ENCODE assay signal across 8 mouse cellular contexts in the genomic region with DNA sequence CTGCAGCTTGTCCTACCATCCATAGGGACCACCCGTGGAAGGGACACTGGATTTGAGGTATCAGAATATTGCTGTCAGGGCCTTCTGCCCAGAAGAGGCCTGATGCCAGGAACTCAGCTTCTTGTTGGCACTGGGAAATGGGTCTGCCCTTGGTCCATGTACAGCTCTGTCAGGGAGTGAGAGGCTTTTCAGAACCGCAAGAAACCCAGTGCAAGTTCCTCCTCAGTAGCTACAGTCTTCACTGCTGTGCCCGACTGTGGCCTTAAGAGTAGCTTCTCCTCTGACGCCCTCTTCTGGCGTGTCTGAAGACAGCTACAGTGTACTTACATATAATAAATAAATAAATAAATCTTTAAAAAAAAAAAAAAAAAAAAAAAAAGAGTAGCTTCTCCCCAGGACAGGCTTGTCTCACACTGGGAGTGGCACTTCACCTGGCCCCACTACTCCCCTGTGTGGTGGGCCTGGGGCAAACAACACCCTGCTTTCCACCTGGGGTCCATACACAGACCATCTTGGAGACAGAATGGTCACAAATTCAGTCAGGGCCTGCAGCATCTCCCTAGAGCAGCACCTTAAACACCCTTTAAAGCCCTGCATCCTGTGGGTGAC. TPM values are rescaled to one million over a fixed set of nuclear protein-coding genes. Genes with fewer than 3 reads are reported as not detected.
DNase-seq lines count a peak whose midpoint lies in the region; ATAC-seq lines count a peak whose summit lies in the region.

No protein-coding gene starts in this region.

- peaks cover 50% of the 10 kb centered on the region for H3K36me3 ChIP-seq in embryonic facial prominence, embryonic 10.5 days (replicated peaks)

- no peaks in the 10 kb centered on the region for H3K9me3 ChIP-seq in embryonic facial prominence, embryonic 10.5 days

- no peaks in the 10 kb centered on the region for H3K27me3 ChIP-seq in embryonic facial prominence, embryonic 10.5 days (replicated peaks; ENCODE audit: low read depth, poor library complexity, severe bottlenecking)

- ATAC-seq in monocyte, adult 5-6 weeks (replicated peaks; ENCODE audit: insufficient number of reproducible peaks, low FRiP score, low TSS enrichment, poor library complexity, severe bottlenecking): 0 out of 2 replicates have a peak, but pooled peaks have one; percentile 23

- H3K4me1 ChIP-seq in embryonic facial prominence, embryonic 10.5 days: peaks cover 13% of the 10 kb centered on the region

- WGBS in embryonic facial prominence, embryonic 10.5 days: 43% methylated on average over 5 of the region's 5 CpGs

- peak overlapping the region; percentile 72 for H3K27ac ChIP-seq in embryonic facial prominence, embryonic 10.5 days (replicated peaks)

- peak; percentile 67 for DNase-seq in kidney, postnatal 10 days
- no peak for DNase-seq in kidney, adult 9 months
- peak; percentile 43 for DNase-seq in T-cell, adult 2 months (ENCODE audit: low spot score)
- DNase-seq in embryonic facial prominence, embryonic 10.5 days (ENCODE audit: low spot score): peak; percentile 58
- DNase-seq in kidney, postnatal 36 days: peak; percentile 48 to 62
- DNase-seq in yolk sac, embryonic 10.5 days (ENCODE audit: low spot score): no peak
- no peak for DNase-seq in urinary bladder, postnatal 25 days (ENCODE audit: low spot score)

- H3K4me3 ChIP-seq in embryonic facial prominence, embryonic 10.5 days: no peak overlapping the region

RNA-seq across cellular contexts. Expression of a gene that starts 4.0 kb away (rescaled TPM):
- 303 and 309 TPM in 2 replicates for polyA plus RNA-seq in embryonic facial prominence, embryonic 10.5 days (2016; fragmentation: Nextera tagmentation; extraction: Ambion mirVana)
- total RNA-seq in monocyte, adult 5-6 weeks (2017): 60.9 to 74.8 TPM (median 61.4 TPM) in 3 replicates

RNA-seq across cellular contexts. Expression of a gene that starts 15.9 kb away (rescaled TPM):
- polyA plus RNA-seq in embryonic facial prominence, embryonic 10.5 days (2016; fragmentation: Nextera tagmentation; extraction: Ambion mirVana): 24.4 and 25.0 TPM in 2 replicates
- total RNA-seq in monocyte, adult 5-6 weeks (2017): 3.8 to 4.7 TPM in 2 of 3 replicates, not detected in the other

RNA-seq across cellular contexts. Expression of a gene that starts 16.4 kb away (rescaled TPM):
- polyA plus RNA-seq in embryonic facial prominence, embryonic 10.5 days (2016; fragmentation: Nextera tagmentation; extraction: Ambion mirVana): 56.2 and 58.5 TPM in 2 replicates
- total RNA-seq in monocyte, adult 5-6 weeks (2017): 85.1 to 132 TPM (median 92.5 TPM) in 3 replicates

RNA-seq across cellular contexts. Expression of a gene that starts 18.7 kb away (rescaled TPM):
- polyA plus RNA-seq in embryonic facial prominence, embryonic 10.5 days (2016; fragmentation: Nextera tagmentation; extraction: Ambion mirVana): 95.9 and 98.1 TPM in 2 replicates
- total RNA-seq in monocyte, adult 5-6 weeks (2017): 43.7 to 46.7 TPM (median 46.2 TPM) in 3 replicates

RNA-seq across cellular contexts. Expression of a gene that starts 47.4 kb away (rescaled TPM):
- 1,079 and 1,119 TPM in 2 replicates for polyA plus RNA-seq in embryonic facial prominence, embryonic 10.5 days (2016; fragmentation: Nextera tagmentation; extraction: Ambion mirVana)
- total RNA-seq in monocyte, adult 5-6 weeks (2017): 1,267 to 1,604 TPM (median 1,393 TPM) in 3 replicates

Comparison
In these comparisons a context has a peak if more than half of its experiments do, and no peak if none do; other contexts are left out.
1. DNase-seq: peak in kidney, postnatal 10 days (single experiment), T-cell, adult 2 months (single experiment), embryonic facial prominence, embryonic 10.5 days (single experiment) and kidney, postnatal 36 days (2 of 2); none in kidney, adult 9 months (single experiment), yolk sac, embryonic 10.5 days (single experiment) and urinary bladder, postnatal 25 days (single experiment).